Mouse (Mus musculus) kidney, postnatal 10 days (tissue): ENCODE results near the gene Mettl7a2.

Experiments
- DNase-seq: peaks from one replicate; pipeline ENCODE4 v3.0.0; 2021; ENCODE audit warnings: mixed read lengths

The Mettl7a2 gene

GRCm38 (mm10) chr15:100401811-100402210, 48.8 kb downstream of the Mettl7a2 start:
- DNase-seq = no peak

DNA sequence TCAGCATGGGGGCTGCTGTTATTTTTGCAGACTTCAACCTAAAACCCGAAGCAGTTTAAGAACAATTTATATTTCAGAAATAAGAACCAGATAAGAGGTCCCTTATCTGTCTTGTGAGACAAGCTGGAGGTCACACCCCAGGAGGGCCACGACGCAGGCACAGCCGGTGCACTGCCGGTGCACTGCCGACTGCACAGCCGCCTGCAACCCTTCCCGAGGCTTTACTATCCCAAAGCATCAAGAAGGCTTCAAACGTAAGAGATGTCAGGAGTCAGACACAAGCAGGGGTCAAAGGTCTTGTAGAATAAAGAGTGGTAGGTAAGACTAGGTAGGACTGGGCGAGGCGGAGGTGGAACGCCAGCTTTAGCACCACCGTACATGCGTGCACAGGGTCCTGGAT, 49.3 kb downstream of the Mettl7a2 start:
- no peak for DNase-seq

DNA sequence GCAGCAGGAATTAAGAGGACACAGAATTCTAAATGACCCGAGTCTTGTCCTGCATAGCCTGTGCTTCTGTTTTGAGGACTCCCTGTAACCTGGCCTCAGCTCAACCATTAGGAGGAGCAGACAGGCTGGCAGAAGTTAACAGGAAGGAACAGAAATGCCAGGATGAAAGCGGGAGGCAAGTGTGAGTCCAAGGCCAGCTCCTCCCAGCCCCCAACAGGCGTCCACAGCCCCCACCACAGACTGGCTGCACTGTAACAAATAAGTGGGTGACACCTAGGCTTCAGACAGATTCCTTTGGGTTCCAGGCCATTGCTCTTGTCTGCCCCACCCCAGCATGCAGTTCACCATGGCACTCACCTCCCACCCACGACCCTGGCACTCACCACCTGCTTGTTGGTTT, 49.8 kb downstream of the Mettl7a2 start:
- DNase-seq = no peak

DNA sequence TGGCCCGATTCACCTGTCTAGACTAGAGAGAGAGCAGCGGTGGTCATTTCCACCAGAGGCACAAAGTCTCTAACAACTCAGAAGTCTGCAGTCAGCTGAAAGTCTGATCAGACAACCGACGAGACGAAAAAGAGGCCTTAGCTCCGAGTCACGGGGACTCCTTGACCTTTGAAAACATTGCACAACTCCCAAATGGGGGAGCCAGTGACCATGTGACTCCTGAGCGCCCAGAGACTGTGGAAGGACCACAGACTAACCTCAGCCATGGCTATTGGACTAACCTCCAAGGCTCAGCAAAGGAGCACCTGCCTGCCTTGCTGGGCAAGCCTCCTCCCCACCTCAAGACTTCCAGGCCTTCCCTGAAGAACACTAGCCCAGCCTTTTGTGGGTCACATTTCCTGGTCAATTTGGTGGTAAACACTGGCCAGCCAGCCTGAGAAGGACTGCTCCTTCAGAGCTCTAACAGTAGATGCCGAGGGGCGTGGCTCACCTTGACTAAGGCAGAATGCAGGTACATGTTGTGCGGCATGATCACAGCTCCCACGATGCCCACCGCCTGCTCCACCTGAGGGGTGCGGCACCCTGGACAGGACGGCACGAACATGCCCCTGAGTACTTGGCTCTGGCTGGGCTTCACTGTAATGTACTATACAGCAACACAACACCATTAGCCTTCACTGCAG, 50.5 kb downstream of the Mettl7a2 start:
- peak; percentile 66 for DNase-seq

DNA sequence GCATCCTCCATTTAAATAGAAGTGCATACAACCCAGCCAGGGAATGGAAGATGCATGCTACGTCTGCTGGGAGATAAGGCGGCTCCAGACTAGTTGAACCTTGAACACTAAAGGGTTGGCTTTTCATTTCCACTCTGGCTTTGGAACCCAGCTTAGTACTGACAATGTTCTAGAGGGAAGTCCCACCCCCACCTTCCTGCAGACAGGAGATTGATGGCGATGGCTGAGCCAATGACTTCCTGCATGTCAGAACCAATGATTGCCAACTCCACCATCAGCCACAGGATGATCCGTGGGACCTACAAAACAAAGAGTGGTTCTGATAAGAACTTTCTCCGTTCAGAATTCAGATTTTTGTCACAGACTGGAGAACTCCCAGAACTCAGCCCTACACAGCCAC, 53.1 kb downstream of the Mettl7a2 start:
- no peak for DNase-seq

DNA sequence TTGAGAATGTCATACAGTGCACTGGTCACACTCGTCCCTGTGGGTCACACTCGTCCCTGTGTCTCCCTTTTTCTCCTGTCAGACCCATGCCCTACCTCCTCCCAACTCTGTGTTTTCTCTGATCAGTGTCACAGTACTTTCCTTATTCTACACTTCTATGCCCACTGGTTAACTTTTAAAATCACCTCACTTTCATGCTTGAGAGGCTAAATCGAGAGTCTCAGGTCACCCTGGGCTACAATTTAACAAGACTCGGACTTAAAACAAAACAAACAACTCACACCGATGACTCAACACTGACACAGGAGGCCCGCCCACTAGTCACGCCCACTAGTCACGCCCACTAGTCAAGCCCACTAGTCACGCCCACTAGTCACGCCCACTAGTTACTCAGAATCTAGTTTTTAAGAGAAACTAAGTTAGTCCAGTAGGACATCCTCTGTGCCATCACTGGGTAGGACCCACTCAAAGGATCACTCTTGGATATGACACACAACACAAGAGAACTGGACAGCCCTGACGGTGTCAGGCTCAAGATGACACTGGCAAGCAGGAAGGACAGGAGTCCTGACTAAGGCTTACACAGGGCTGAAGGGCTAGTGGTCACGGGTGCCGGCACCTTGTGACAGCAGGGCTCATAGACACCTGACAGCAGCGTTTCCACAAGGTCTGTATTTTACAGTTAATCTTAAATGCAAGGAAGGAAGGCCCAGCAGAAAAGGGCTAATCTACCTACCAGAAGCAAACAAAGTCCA, 58.1 kb downstream of the Mettl7a2 start:
- DNase-seq = peak; percentile 83
